Mouse (Mus musculus) megakaryocyte, embryonic 14.5 days (primary cell): ENCODE measurements at regions not wholly inside any gene's neighbourhood (a gene's known extent, or its start where the extent isn't known, plus 50 kb on each side); places are given as distances from the start of the nearest gene placed in this dataset.

Source experiments
- H3K27me3 ChIP-seq: replicated peaks from 2 replicates; pipeline ENCODE3; 2012; ENCODE audit warnings: inconsistent platforms
- H3K36me3 ChIP-seq: replicated peaks from 2 replicates; pipeline ENCODE3; 2012; ENCODE audit warnings: low read length, inconsistent platforms, mixed read lengths
- H3K4me1 ChIP-seq: 2 replicates; pipeline ENCODE4 v1.6.1; 2012; ENCODE audit warnings: inconsistent platforms
- H3K4me3 ChIP-seq: replicated peaks from 2 replicates; pipeline ENCODE3; 2012; ENCODE audit warnings: moderate library complexity, mild to moderate bottlenecking, inconsistent platforms
- H3K9me3 ChIP-seq: 2 replicates; pipeline ENCODE4 v1.6.1; 2012; ENCODE audit warnings: inconsistent platforms
- FLI1 ChIP-seq: IDR thresholded peaks from 2 replicates; pipeline ENCODE4 v1.6.1; 2012; ENCODE audit warnings: low read length, inconsistent platforms, mixed read lengths
- GATA1 ChIP-seq: IDR thresholded peaks from 3 replicates; pipeline ENCODE4 v1.6.1; 2012; ENCODE audit warnings: mixed read lengths, low read length, inconsistent platforms, borderline replicate concordance

DNA sequence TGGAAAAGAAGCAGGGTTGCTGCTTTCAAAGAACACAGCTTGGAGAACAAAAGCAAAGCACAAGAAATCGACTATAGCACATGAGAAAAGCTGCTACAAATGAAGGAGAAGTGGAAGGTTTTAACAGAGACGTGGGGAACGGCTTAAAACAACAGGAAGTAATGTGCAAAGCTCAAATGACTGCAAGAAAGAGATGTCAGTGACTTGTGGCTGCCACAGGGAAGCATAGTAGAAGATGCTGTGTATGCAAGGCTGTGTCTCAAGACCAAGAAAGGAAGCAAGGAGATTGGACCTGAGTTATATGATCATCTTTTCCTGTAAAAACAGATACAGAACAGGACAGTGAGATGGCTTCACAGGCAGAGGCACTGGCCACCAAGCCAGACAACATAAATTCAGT, 154.6 kb upstream of the Supt20 start:
- TF ChIP-seq GATA1, result no peak
- no peak for TF ChIP-seq FLI1
- Histone ChIP-seq H3K36me3 (no peaks in the 10 kb centered on the region), H3K27me3 (no peaks in the 10 kb centered on the region), H3K4me1 (peaks cover 6% of the 10 kb centered on the region; the same call in 1 of the 2 replicates), H3K9me3 (peaks cover 15% of the 10 kb centered on the region), H3K4me3 (no peak overlapping the region)

- H3K36me3 ChIP-seq, result no peaks in the 10 kb centered on the region
- peaks cover 6% of the 10 kb centered on the region; the same call in 1 of the 2 replicates for H3K4me1 ChIP-seq
- H3K9me3 ChIP-seq, result peaks cover 22% of the 10 kb centered on the region
- no peak for TF ChIP-seq GATA1
- no peak for TF ChIP-seq FLI1
- no peaks in the 10 kb centered on the region for H3K27me3 ChIP-seq
- H3K4me3 ChIP-seq, result no peak overlapping the region
Observed at GRCm38 (mm10) chr3:54540540-54541080, 152.0 kb upstream of the Supt20 start.

- H3K36me3 ChIP-seq, result no peaks in the 10 kb centered on the region
- H3K9me3 ChIP-seq, result peaks cover 21% of the 10 kb centered on the region
- TF ChIP-seq GATA1 (no peak), FLI1 (no peak)
- no peak overlapping the region for H3K4me3 ChIP-seq
- peaks cover 6% of the 10 kb centered on the region; the same call in 1 of the 2 replicates for H3K4me1 ChIP-seq
- H3K27me3 ChIP-seq, result no peaks in the 10 kb centered on the region
Observed at GRCm38 (mm10) chr3:54541389-54541788, 151.2 kb upstream of the Supt20 start.

DNA sequence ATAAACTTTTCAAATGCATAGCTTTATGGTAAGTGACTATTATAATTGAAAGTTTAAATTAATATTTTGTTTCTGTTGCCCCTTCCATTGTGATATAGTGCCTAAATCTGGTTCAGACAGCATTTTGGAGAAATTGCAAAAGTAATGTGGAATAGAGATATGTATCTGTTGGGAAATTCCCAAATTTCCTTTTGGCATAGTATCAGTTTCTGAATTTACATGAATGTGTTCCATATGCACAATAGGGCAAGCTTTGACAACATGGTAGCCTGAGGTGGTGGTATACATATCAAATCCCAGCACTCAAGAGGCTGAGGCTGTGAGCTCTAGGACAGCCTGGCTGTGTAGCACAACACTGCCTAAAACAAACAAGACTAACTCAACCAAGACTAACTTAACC, 147.2 kb upstream of the Supt20 start:
- no peaks in the 10 kb centered on the region for H3K27me3 ChIP-seq
- no peaks in the 10 kb centered on the region for H3K36me3 ChIP-seq
- H3K9me3 ChIP-seq, result peaks cover 16% of the 10 kb centered on the region
- no peaks in the 10 kb centered on the region for H3K4me1 ChIP-seq
- TF ChIP-seq GATA1 (no peak), FLI1 (no peak)
- H3K4me3 ChIP-seq, result no peak overlapping the region

- Histone ChIP-seq H3K27me3 (no peaks in the 10 kb centered on the region), H3K36me3 (no peaks in the 10 kb centered on the region), H3K9me3 (peaks cover 15% of the 10 kb centered on the region), H3K4me3 (no peak overlapping the region), H3K4me1 (no peaks in the 10 kb centered on the region)
- no peak for TF ChIP-seq GATA1
- TF ChIP-seq FLI1, result no peak
Observed at GRCm38 (mm10) chr3:54551908-54552307, 140.7 kb upstream of the Supt20 start.

- H3K4me1 ChIP-seq, result peaks cover 16% of the 10 kb centered on the region
- H3K27me3 ChIP-seq, result no peaks in the 10 kb centered on the region
- no peak overlapping the region for H3K4me3 ChIP-seq
- H3K9me3 ChIP-seq, result peaks cover 13% of the 10 kb centered on the region
- no peaks in the 10 kb centered on the region for H3K36me3 ChIP-seq
- TF ChIP-seq GATA1 (no peak), FLI1 (no peak)
Observed at GRCm38 (mm10) chr3:54555954-54556353, 136.7 kb upstream of the Supt20 start.

DNA sequence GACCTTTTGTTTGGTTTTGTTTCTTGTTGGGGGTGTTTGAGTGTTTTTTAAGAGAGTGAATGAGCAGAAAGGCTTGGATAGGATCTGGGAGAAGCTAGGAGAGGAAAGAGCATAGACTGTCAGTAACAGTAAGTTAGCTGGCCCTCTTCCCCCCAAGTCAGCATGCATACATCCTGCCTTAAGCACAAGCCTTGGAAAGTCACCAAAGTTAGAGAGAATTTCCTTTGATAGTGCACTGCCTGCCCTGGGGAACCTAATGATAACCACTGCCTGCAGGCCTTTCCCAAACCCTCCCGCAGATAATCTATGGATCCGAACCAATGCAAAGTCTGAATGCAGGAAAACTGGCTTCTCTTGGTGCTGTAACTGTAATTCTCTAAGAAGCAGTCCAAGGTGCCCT, 133.6 kb upstream of the Supt20 start:
- Histone ChIP-seq H3K4me3 (no peak overlapping the region), H3K27me3 (peaks cover 3% of the 10 kb centered on the region), H3K4me1 (peaks cover 16% of the 10 kb centered on the region), H3K9me3 (peaks cover 15% of the 10 kb centered on the region), H3K36me3 (no peaks in the 10 kb centered on the region)
- no peak for TF ChIP-seq GATA1
- TF ChIP-seq FLI1, result no peak

DNA sequence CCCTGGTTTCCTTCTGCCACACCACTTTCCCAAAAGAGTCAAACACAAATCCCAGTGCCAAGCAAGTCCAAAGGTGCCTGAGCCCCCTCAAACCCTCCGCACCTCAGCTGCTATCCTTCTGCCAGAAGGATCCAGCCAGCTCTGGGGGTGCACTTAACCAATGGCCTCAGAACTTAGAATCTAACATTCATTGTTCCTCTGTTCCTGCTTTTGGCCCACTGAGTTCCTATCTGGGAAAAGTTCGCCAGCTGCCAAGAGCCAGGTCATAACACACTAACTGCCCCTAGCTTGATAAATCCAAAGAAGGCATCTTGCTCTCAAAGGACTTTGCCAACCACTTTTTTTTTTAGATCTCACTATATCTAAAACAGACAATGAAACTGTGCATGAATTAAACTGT, 133.1 kb upstream of the Supt20 start:
- Histone ChIP-seq H3K9me3 (peaks cover 11% of the 10 kb centered on the region), H3K4me3 (no peak overlapping the region), H3K27me3 (peaks cover 3% of the 10 kb centered on the region), H3K36me3 (no peaks in the 10 kb centered on the region), H3K4me1 (peaks cover 19% of the 10 kb centered on the region)
- TF ChIP-seq GATA1 (no peak), FLI1 (no peak)

GRCm38 (mm10) chr3:54560056-54560922, 132.3 kb upstream of the Supt20 start:
- Histone ChIP-seq H3K36me3 (no peaks in the 10 kb centered on the region), H3K4me3 (no peak overlapping the region), H3K9me3 (peaks cover 11% of the 10 kb centered on the region), H3K4me1 (peaks cover 19% of the 10 kb centered on the region), H3K27me3 (peaks cover 3% of the 10 kb centered on the region)
- TF ChIP-seq FLI1 (no peak), GATA1 (no peak)

GRCm38 (mm10) chr3:54567329-54567728, 125.3 kb upstream of the Supt20 start:
- Histone ChIP-seq H3K36me3 (no peaks in the 10 kb centered on the region), H3K4me3 (no peak overlapping the region), H3K9me3 (peaks cover 2% of the 10 kb centered on the region; the same call in 1 of the 2 replicates), H3K27me3 (peaks cover under 1% of the 10 kb centered on the region), H3K4me1 (peaks cover 10% of the 10 kb centered on the region)
- TF ChIP-seq FLI1 (no peak), GATA1 (no peak)
